In genomic region chr4:39474291-39474690, GRCm38 (mm10) we compare ENCODE assay signal across 26 mouse cellular contexts. TPM values are rescaled to one million over a fixed set of nuclear protein-coding genes. Genes with fewer than 3 reads are reported as not detected.
DNase-seq lines count a peak whose midpoint lies in the region; ATAC-seq and TF ChIP-seq lines count a peak whose summit lies in the region.
"Had no signal": no experiment of that assay in that cellular context is flagged by ENCODE, and none has a peak within 500 bp of the region (broad histone marks: within the 10 kb centered on the region; RNA-seq: fewer than 3 reads in every experiment).

No protein-coding gene starts in this region.

- peak; percentile 9 for DNase-seq in brain, embryonic 14.5 days (ENCODE audit: low read depth)
- DNase-seq in midbrain, embryonic 11.5 days (ENCODE audit: low spot score, missing footprints), result no peak
- DNase-seq in right cerebral cortex, postnatal 4 days, result no peak
- DNase-seq: adrenal gland, adult 8-10 months; adrenal gland, postnatal 14 days; adrenal gland, postnatal 36 days; cerebellum, adult 11 months; cerebellum, adult 18-20 months; cerebellum, adult 8-10 months; cerebellum, adult 9-11 months; cerebellum, postnatal 14 days; cerebellum, postnatal 36 days; embryo, embryonic 11 days had no signal

- no peak for TF ChIP-seq POLR2A in brain, embryonic 14.5 days (IDR thresholded peaks at IDR 0.05; ENCODE audit: borderline replicate concordance, extremely low read depth, insufficient read depth, insufficient read length, poor library complexity, severe bottlenecking)

- H3K4me1 ChIP-seq in neural tube, embryonic 13.5 days (replicated peaks), result no peaks in the 10 kb centered on the region
- no peaks in the 10 kb centered on the region; the same call in 1 of the 2 replicates for H3K4me1 ChIP-seq in neural tube, embryonic 15.5 days
- no peaks in the 10 kb centered on the region for H3K4me1 ChIP-seq in midbrain, embryonic 11.5 days (ENCODE audit: control insufficient read depth, insufficient read depth, low read length)
- H3K4me1 ChIP-seq: embryonic facial prominence, embryonic 13.5 days; embryonic facial prominence, embryonic 15.5 days; forebrain, embryonic 10.5 days; forebrain, embryonic 12.5 days had no signal

- no peak overlapping the region for H3K4me3 ChIP-seq in neural tube, embryonic 13.5 days
- no peak overlapping the region for H3K4me3 ChIP-seq in neural tube, embryonic 15.5 days (replicated peaks)
- no peak overlapping the region for H3K4me3 ChIP-seq in midbrain, embryonic 11.5 days (ENCODE audit: low read depth, low read length)
- H3K4me3 ChIP-seq: embryonic facial prominence, embryonic 13.5 days; embryonic facial prominence, embryonic 15.5 days; erythroblast, embryonic 14.5 days; forebrain, embryonic 10.5 days; forebrain, embryonic 12.5 days had no signal

- no peak overlapping the region for H3K4me2 ChIP-seq in neural tube, embryonic 13.5 days
- no peak overlapping the region for H3K4me2 ChIP-seq in neural tube, embryonic 15.5 days
- no peak overlapping the region for H3K4me2 ChIP-seq in midbrain, embryonic 11.5 days
- H3K4me2 ChIP-seq: embryonic facial prominence, embryonic 13.5 days; embryonic facial prominence, embryonic 15.5 days; forebrain, embryonic 12.5 days had no signal

- H3K9me3 ChIP-seq in neural tube, embryonic 13.5 days, result no peaks in the 10 kb centered on the region
- H3K9me3 ChIP-seq in neural tube, embryonic 15.5 days (replicated peaks), result no peaks in the 10 kb centered on the region
- H3K9me3 ChIP-seq in midbrain, embryonic 11.5 days (ENCODE audit: control insufficient read depth, low read length), result no peaks in the 10 kb centered on the region
- H3K9me3 ChIP-seq: embryonic facial prominence, embryonic 13.5 days; embryonic facial prominence, embryonic 15.5 days; forebrain, embryonic 10.5 days; forebrain, embryonic 12.5 days; G1E had no signal

- no peak overlapping the region for H3K9ac ChIP-seq in neural tube, embryonic 13.5 days
- H3K9ac ChIP-seq in neural tube, embryonic 15.5 days (replicated peaks), result no peak overlapping the region
- H3K9ac ChIP-seq in midbrain, embryonic 11.5 days (ENCODE audit: low read length), result no peak overlapping the region
- H3K9ac ChIP-seq: embryonic facial prominence, embryonic 13.5 days; embryonic facial prominence, embryonic 15.5 days; forebrain, embryonic 12.5 days had no signal

- H3K27me3 ChIP-seq in neural tube, embryonic 13.5 days, result no peaks in the 10 kb centered on the region
- H3K27me3 ChIP-seq in neural tube, embryonic 15.5 days (replicated peaks), result no peaks in the 10 kb centered on the region
- H3K27me3 ChIP-seq in midbrain, embryonic 11.5 days (ENCODE audit: control insufficient read depth, insufficient read depth, low read length), result no peaks in the 10 kb centered on the region
- H3K27me3 ChIP-seq: embryonic facial prominence, embryonic 13.5 days; embryonic facial prominence, embryonic 15.5 days; forebrain, embryonic 12.5 days; Patski had no signal

- ATAC-seq in neural tube, embryonic 13.5 days (ENCODE audit: low read depth), result peak; percentile 76; the same call in 1 of the 2 replicates
- no peak for ATAC-seq in neural tube, embryonic 15.5 days (ENCODE audit: low FRiP score)
- no peak for ATAC-seq in midbrain, embryonic 11.5 days (ENCODE audit: low FRiP score)
- ATAC-seq: activated CD4-positive, CD25-positive, alpha-beta regulatory T cell, adult 4 months; forebrain, embryonic 14.5 days; forebrain, embryonic 16.5 days; Patski had no signal

- WGBS in neural tube, embryonic 13.5 days, result 63% methylated on average over 2 of the region's 2 CpGs
- WGBS in neural tube, embryonic 15.5 days, result 47% methylated on average over 2 of the region's 2 CpGs
- WGBS in midbrain, embryonic 11.5 days, result 78% methylated on average over 2 of the region's 2 CpGs

- H3K27ac ChIP-seq in neural tube, embryonic 13.5 days (replicated peaks), result no peak overlapping the region
- no peak overlapping the region for H3K27ac ChIP-seq in neural tube, embryonic 15.5 days (replicated peaks)
- no peak overlapping the region for H3K27ac ChIP-seq in midbrain, embryonic 11.5 days (ENCODE audit: low read depth, low read length)
- H3K27ac ChIP-seq: embryonic facial prominence, embryonic 13.5 days; embryonic facial prominence, embryonic 15.5 days; forebrain, embryonic 10.5 days; forebrain, embryonic 12.5 days had no signal

- no peaks in the 10 kb centered on the region for H3K36me3 ChIP-seq in neural tube, embryonic 13.5 days
- H3K36me3 ChIP-seq in neural tube, embryonic 15.5 days, result no peaks in the 10 kb centered on the region
- no peaks in the 10 kb centered on the region for H3K36me3 ChIP-seq in midbrain, embryonic 11.5 days (ENCODE audit: control insufficient read depth, insufficient read depth, low read length)
- H3K36me3 ChIP-seq: embryonic facial prominence, embryonic 13.5 days; embryonic facial prominence, embryonic 15.5 days; forebrain, embryonic 10.5 days; forebrain, embryonic 12.5 days; G1E had no signal

- TF ChIP-seq CTCF in brain, embryonic 14.5 days (IDR thresholded peaks at IDR 0.05; ENCODE audit: borderline replicate concordance, extremely low read depth, insufficient read depth, insufficient read length), result no peak

RNA-seq across cellular contexts. Expression of gene 1700009N14Rik, which starts 24.2 kb away (rescaled TPM):
- not detected in 2 replicates for polyA plus RNA-seq in neural tube, embryonic 13.5 days (2015; fragmentation: Nextera tagmentation; extraction: Ambion mirVana)
- not detected in 2 replicates for polyA plus RNA-seq in neural tube, embryonic 15.5 days (2015; fragmentation: Nextera tagmentation; extraction: Ambion mirVana)
- polyA plus RNA-seq in brain, embryonic 14.5 days (2012; rRNA removed), result 0.05 and 0.08 TPM in 2 replicates
- not detected in 2 replicates for polyA plus RNA-seq in midbrain, embryonic 11.5 days (2014; fragmentation: Nextera tagmentation; extraction: Ambion mirVana)
- polyA plus RNA-seq: activated CD4-positive, CD25-positive, alpha-beta regulatory T cell, adult 4 months; embryonic facial prominence, embryonic 11.5 days; embryonic facial prominence, embryonic 13.5 days; embryonic facial prominence, embryonic 15.5 days; erythroblast, embryonic 14.5 days; forebrain, embryonic 10.5 days; forebrain, embryonic 12.5 days; forebrain, embryonic 14.5 days; forebrain, embryonic 16.5 days; G1E; Patski had no signal
